Mouse (Mus musculus) embryonic facial prominence, embryonic 11.5 days (tissue): ENCODE measurements around the gene Cxcr1. TPM values are rescaled to one million over a fixed set of nuclear protein-coding genes. Genes with fewer than 3 reads are reported as not detected.
"Not testable (repeated sequence)": the region's sequence is repeated elsewhere in the genome, so short reads cannot be mapped to it uniquely, and the experiment has no call there.

Experiments used
- ATAC-seq: fragments of 200-750 bp; cut with Nextera tagmentation; replicated peaks from 2 replicates; pipeline ENCODE4 v1.8.0; 2017; ENCODE audit warnings: low read depth; ENCODE audit not compliant: insufficient number of reproducible peaks, low FRiP score, low TSS enrichment
- DNase-seq: peaks from one replicate; pipeline ENCODE4 v3.0.0-alpha.2; 2015; ENCODE audit warnings: low spot score
- H3K27ac ChIP-seq: fragments of 300-500 bp; sonication (generic); replicated peaks from 2 replicates; pipeline ENCODE4 v1.5.1; 2014; ENCODE audit warnings: mild to moderate bottlenecking, low read depth, low read length, control low read depth
- H3K27me3 ChIP-seq: fragments of 300-500 bp; sonication (generic); 2 replicates; pipeline ENCODE4 v1.6.1; 2014; ENCODE audit warnings: mild to moderate bottlenecking, low read length, moderate library complexity, mixed read lengths; ENCODE audit not compliant: control insufficient read depth, insufficient read depth
- H3K36me3 ChIP-seq: fragments of 300-500 bp; sonication (generic); replicated peaks from 2 replicates; pipeline ENCODE4 v1.6.1; 2014; ENCODE audit warnings: low read depth, mild to moderate bottlenecking, low read length, moderate library complexity, mixed read lengths; ENCODE audit not compliant: control insufficient read depth, insufficient read depth
- H3K4me1 ChIP-seq: fragments of 300-500 bp; sonication (generic); 2 replicates; pipeline ENCODE4 v1.6.1; 2014; ENCODE audit warnings: low read length, mixed read lengths; ENCODE audit not compliant: control insufficient read depth, insufficient read depth
- H3K4me2 ChIP-seq: fragments of 300-500 bp; sonication (generic); 2 replicates; pipeline ENCODE4 v1.6.1; 2014; ENCODE audit warnings: low read depth, mild to moderate bottlenecking, control low read depth, low read length, moderate library complexity
- H3K4me3 ChIP-seq: fragments of 300-500 bp; sonication (generic); 2 replicates; pipeline ENCODE4 v1.5.1; 2014; ENCODE audit warnings: low read depth, low read length, control low read depth
- H3K9ac ChIP-seq: fragments of 300-500 bp; sonication (generic); replicated peaks from 2 replicates; pipeline ENCODE4 v1.6.1; 2014; ENCODE audit warnings: mild to moderate bottlenecking, control low read depth, low read length
- H3K9me3 ChIP-seq: fragments of 300-500 bp; sonication (generic); replicated peaks from 2 replicates; pipeline ENCODE4 v1.6.1; 2016; ENCODE audit warnings: mild to moderate bottlenecking, low read length, inconsistent platforms, mixed read lengths; ENCODE audit not compliant: control insufficient read depth
- WGBS: fragments of 180-500 bp; shearing (Covaris S2); extraction: QIAGEN DNeasy Blood & Tissue Kit; methylation state at CpG from one replicate; pipeline ENCODE4 v1.1.7; 2014; 5-methylcytosine and 5-hydroxymethylcytosine counted together
- polyA plus RNA-seq: library from polyadenylated mRNA; unstranded; fragments of >200 nt; fragmentation: Nextera tagmentation; extraction: Ambion mirVana; gene quantifications from 2 replicates; pipeline ENCODE4 v1.2.1, GENCODE M21; 2014

Cxcr1 gene
- polyA plus RNA-seq, 1 experiment from 2014 or later: not detected

DNA sequence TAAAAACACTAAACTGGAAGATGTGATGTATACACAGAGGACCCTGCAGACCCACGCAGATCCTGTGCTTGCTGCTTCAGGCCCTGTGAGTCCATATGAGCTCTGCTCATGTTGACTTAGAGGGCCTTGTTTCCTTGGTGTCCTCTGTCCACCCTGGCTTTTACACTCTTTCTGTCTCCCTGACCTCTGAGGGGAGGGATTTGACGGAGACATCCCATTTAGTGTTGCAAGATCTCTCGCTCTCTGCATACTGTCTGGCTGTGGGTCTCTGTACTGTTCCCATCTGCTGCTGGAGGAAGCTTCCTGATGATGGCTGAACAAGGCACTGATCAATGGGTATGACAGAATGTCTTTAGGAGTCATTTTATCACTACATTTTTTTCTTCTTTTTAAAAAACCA lies 24.7 kb downstream of the Cxcr1 start:
- Histone ChIP-seq H3K4me2 (no peak overlapping the region), H3K27ac (no peak overlapping the region), H3K36me3 (no peaks in the 10 kb centered on the region), H3K27me3 (no peaks in the 10 kb centered on the region), H3K9me3 (no peaks in the 10 kb centered on the region), H3K4me1 (no peaks in the 10 kb centered on the region), H3K9ac (no peak overlapping the region), H3K4me3 (no peak overlapping the region)
- no peak for ATAC-seq
- 84% methylated on average over 3 of the region's 3 CpGs for WGBS
- no peak for DNase-seq

DNA sequence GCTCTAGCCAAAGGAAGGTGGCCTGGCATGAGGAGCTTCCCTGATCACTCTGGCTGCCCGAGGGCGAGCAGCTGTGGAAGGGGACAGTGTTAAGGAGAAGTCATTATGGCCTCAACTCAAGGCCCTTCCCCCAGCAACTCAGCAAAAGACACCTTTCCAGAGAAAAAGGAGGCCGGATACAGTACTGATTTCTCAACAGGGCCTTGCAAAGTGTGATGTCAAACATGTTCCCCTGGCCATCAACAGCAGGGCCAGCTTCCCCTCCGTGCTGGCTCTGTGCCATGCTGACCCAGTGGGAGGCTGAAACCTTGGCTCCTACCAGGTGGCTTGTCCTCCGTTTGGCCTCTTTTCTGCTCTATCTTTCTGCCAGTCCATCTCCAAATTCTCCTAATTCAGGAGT lies 27.3 kb downstream of the Cxcr1 start:
- no peak for ATAC-seq
- H3K4me2 ChIP-seq: no peak overlapping the region

DNA sequence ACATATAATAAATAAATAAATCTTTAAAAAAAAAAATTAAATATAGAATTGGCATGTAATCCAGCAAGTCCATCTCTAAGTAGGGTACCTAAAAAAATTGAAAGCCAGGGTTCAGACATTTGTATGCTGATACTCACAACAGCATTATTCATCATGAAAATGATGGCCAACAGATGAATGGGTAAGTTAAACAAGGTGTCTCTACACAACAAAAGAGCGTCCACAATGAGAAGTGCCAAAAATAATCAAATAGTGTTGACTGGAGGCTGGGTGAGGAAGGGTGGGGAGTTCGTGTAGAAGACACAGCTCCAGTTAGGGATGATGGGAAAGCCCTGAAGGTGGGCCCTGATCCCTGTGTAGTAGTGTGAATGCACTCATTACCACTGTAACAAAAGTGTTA lies 34.4 kb downstream of the Cxcr1 start:
- H3K27ac ChIP-seq: no peak overlapping the region
- ATAC-seq: no peak
- no peaks in the 10 kb centered on the region for H3K9me3 ChIP-seq
- H3K4me1 ChIP-seq: no peaks in the 10 kb centered on the region
- 81% methylated on average over 2 of the region's 2 CpGs for WGBS
- no peaks in the 10 kb centered on the region for H3K36me3 ChIP-seq
- no peak overlapping the region for H3K4me3 ChIP-seq
- H3K4me2 ChIP-seq: no peak overlapping the region
- DNase-seq: no peak
- H3K27me3 ChIP-seq: no peaks in the 10 kb centered on the region
- no peak overlapping the region for H3K9ac ChIP-seq

More for the DNA sequence above, 27.3 kb downstream of the Cxcr1 start:
- H3K9me3 ChIP-seq: no peaks in the 10 kb centered on the region
- H3K4me1 ChIP-seq: no peaks in the 10 kb centered on the region
- WGBS: 83% methylated on average over 5 of the region's 5 CpGs
- H3K27ac ChIP-seq: no peak overlapping the region
- H3K36me3 ChIP-seq: no peaks in the 10 kb centered on the region
- H3K27me3 ChIP-seq: no peaks in the 10 kb centered on the region
- DNase-seq: no peak
- no peak overlapping the region for H3K4me3 ChIP-seq
- no peak overlapping the region for H3K9ac ChIP-seq

DNA sequence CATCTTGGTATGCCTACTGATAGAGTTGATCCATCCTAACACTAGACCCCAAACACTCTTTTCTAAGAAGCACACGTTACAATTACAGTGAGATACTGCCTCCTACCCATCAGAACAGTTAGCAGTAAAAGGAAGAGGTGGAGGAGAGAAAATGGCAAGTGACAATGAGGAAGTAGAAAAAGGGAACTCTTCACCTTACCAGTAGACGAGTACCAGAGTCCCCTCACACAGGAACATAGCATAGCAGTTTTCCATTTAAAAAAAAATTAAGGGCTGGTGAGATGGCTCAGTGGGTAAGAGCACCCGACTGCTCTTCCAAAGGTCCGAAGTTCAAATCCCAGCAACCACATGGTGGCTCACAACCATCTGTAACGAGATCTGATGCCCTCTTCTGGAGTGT lies 34.8 kb downstream of the Cxcr1 start:
- not testable (repeated sequence) for H3K4me1 ChIP-seq, ATAC-seq, H3K27me3 ChIP-seq, DNase-seq, H3K9me3 ChIP-seq, H3K27ac ChIP-seq, H3K9ac ChIP-seq, H3K4me2 ChIP-seq, H3K4me3 ChIP-seq, H3K36me3 ChIP-seq
- 77% methylated on average over 4 of the region's 5 CpGs for WGBS

DNA sequence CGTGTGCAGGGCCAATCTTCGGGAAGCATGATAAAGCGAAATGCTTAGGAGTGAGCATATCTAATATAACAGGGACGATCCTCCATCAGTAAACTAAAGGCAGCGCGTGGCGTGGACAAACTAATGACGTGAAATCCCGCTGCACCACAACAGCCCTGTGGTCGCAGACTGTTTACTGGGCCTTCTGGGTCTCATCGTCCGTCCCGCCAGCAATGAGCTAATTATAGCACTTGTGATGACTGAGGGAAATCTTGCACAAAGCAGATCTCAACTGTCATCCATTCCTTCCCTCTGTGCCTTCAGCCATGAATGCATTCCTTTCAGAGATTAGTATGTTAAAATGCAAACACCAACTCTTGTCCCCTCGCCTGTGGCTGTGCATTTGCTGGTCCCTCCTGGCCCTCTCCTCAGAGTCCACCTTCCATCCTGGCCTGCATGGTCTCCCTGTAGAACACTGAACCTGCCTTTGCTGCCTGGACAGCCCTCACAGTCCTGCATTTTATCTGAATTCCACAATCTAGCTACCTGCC lies 38.0 kb downstream of the Cxcr1 start:
- H3K9ac ChIP-seq: no peak overlapping the region
- no peak overlapping the region for H3K27ac ChIP-seq
- H3K4me3 ChIP-seq: no peak overlapping the region
- DNase-seq (no peak), ATAC-seq (no peak)
- H3K27me3 ChIP-seq: no peaks in the 10 kb centered on the region
- no peak overlapping the region for H3K4me2 ChIP-seq
- no peaks in the 10 kb centered on the region for H3K4me1 ChIP-seq
- no peaks in the 10 kb centered on the region for H3K36me3 ChIP-seq
- no peaks in the 10 kb centered on the region for H3K9me3 ChIP-seq
- 83% methylated on average over 14 of the region's 14 CpGs for WGBS

DNA sequence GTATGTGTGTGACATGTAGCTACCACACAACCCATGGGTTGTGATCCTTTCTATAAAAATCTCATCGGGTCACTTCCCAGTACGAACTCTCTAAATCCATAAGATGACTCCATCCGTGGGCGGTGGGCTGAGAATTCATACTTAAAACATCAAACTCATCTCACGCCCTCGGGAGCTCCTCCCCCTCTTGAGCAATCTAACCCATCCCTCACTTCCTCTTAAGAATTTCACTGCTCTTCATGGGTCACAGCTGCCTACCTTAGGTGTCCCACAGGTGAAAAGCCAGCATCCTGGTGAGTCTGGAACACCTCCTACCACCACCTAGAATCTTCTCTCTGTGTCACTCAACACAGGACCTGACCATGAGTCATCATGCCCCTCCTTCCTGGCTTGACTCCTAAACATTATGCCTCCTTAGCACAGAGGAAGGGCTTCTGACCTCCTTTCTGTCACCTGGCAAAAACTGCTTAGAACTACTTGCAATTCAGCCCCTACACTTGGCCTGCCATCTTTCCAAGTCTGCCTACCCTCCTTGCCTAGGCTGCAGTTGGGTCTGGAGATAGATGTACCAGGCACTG lies 38.9 kb downstream of the Cxcr1 start:
- no peaks in the 10 kb centered on the region for H3K36me3 ChIP-seq
- no peaks in the 10 kb centered on the region for H3K9me3 ChIP-seq
- no peak for DNase-seq
- no peak for ATAC-seq
- H3K4me3 ChIP-seq: no peak overlapping the region
- no peaks in the 10 kb centered on the region for H3K27me3 ChIP-seq
- H3K9ac ChIP-seq: no peak overlapping the region
- WGBS: 87% methylated on average over 6 of the region's 6 CpGs
- no peaks in the 10 kb centered on the region for H3K4me1 ChIP-seq
- H3K27ac ChIP-seq: no peak overlapping the region
- no peak overlapping the region for H3K4me2 ChIP-seq

DNA sequence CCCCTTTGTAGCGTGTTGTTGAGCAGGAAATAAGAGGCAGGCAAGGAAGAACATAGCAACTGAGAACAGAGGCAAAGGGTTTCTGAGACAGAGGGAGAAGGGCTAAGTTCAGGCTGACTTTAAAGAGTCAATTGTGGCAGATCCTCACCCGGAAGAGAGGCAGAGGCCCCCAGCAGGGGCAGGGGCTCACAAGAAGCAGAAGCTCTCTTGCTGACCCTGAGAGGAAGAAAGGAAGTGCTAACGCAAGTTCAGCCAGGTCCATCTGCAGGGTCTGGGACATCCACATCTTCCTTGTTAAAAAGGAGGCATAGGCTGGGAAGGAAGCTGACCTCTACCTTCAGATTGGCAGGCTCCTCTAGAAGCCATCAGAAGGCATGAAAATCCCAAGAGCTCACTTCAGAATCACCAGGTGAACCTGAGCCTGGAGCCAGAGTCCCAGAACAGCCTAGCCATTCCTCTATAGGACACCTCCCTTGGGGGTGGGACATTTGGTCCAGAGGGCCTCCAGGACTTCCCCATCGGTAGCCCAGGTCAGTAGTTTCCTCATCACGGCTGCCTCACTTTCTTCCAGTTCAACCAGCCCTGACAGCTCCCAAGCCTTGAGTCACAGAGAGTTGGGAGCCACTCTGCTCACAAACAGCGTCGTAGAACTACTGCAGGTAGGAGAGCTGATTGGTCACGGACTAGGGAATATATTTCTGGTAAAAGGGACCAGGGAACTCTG lies 40.8 kb downstream of the Cxcr1 start, which contains the start of gene Cxcr2:
TSS of gene Cxcr2 (plus strand) at position 529 of the 724 bp plus-strand sequence.
- Histone ChIP-seq H3K27ac (no peak within 1 kb of the TSS), H3K4me1 (no peaks in the 10 kb centered on the region), H3K4me2 (no peak within 1 kb of the TSS), H3K36me3 (no peaks in the 10 kb centered on the region), H3K9ac (no peak within 1 kb of the TSS), H3K27me3 (no peaks in the 10 kb centered on the region), H3K9me3 (no peaks in the 10 kb centered on the region), H3K4me3 (no peak within 1 kb of the TSS)
- 72% methylated on average over 8 of the region's 8 CpGs for WGBS
- no peak for DNase-seq
- no peak for ATAC-seq

DNA sequence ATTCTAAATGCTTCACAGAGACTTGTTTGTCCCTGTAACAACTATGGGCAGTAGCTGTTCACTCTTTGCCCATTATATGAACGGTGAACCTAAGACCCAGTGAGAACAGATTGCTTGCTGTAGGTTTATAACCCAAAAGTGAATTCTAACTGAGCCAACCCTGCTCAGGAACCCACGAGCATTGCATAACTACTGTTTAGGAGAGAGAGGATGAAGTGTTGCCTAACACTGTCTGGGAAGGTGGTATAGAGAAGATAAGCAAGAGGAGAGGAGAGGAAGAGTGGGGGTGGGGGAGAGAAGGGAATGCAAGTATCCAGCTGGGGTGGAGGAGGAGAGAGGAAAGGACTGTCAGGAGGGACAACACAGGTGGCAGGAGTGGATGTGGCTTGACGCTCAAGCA lies 43.3 kb downstream of the Cxcr1 start:
- no peaks in the 10 kb centered on the region for H3K9me3 ChIP-seq
- no peak overlapping the region for H3K4me3 ChIP-seq
- no peaks in the 10 kb centered on the region for H3K27me3 ChIP-seq
- H3K4me2 ChIP-seq: no peak overlapping the region
- 72% methylated on average over 3 of the region's 3 CpGs for WGBS
- no peak for DNase-seq
- ATAC-seq: no peak
- no peaks in the 10 kb centered on the region for H3K4me1 ChIP-seq
- no peak overlapping the region for H3K9ac ChIP-seq
- H3K27ac ChIP-seq: no peak overlapping the region
- H3K36me3 ChIP-seq: no peaks in the 10 kb centered on the region
